Mouse (Mus musculus): ENCODE data around the gene Thbs4.

DNA sequence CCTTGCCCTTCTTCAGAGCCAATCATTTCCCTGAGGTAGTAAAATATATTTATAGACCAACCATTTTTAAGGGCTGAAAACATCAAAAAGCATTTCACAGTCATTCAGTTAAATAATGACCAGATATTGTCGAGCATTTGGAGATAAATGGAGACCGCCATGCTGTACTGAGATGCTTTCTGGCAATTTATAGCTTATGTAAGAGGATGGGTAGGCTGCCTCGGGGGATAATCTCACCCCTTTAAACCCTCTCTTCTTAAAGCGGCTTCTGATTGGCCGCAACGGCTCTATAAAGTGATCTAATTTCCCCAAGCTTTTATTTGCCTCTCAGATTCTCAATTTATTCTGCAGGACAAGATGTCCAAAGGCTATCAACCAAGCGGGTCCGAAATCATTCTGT lies 22.1 kb downstream of the Thbs4 start:
- TF ChIP-seq EP300 (IDR thresholded peaks at IDR 0.05; ENCODE audit: low read depth) (no peak), CTCF (IDR thresholded peaks at IDR 0.05; ENCODE audit: low read depth) (no peak)

All from liver, embryonic 14.5 days (tissue).